Mouse (Mus musculus) liver, postnatal 0 days (tissue): ENCODE measurements around the gene Mipol1. TPM values are rescaled to one million over a fixed set of nuclear protein-coding genes. Genes with fewer than 3 reads are reported as not detected.

Experiments used
- ATAC-seq: fragments of 200-750 bp; cut with Nextera tagmentation; 2 replicates; pipeline ENCODE4 v1.8.0; 2017; ENCODE audit warnings: mild to moderate bottlenecking, moderate library complexity
- DNase-seq: peaks from one replicate; pipeline ENCODE4 v3.0.0-alpha.2; 2016
- H3K27ac ChIP-seq: fragments of 300-500 bp; sonication (generic); 2 replicates; pipeline ENCODE4 v1.5.1; 2014; ENCODE audit warnings: antibody characterized with exemption, moderate library complexity, mild to moderate bottlenecking, low read depth
- H3K27me3 ChIP-seq: fragments of 300-500 bp; sonication (generic); 2 replicates; pipeline ENCODE4 v1.6.1; 2014; ENCODE audit warnings: low read length, control low read depth, mixed read lengths; ENCODE audit not compliant: insufficient read depth
- H3K36me3 ChIP-seq: fragments of 300-500 bp; sonication (generic); replicated peaks from 2 replicates; pipeline ENCODE4 v1.6.1; 2014; ENCODE audit warnings: mild to moderate bottlenecking, control low read depth, low read length, moderate library complexity, mixed read lengths; ENCODE audit not compliant: insufficient read depth
- H3K4me1 ChIP-seq: fragments of 300-500 bp; sonication (generic); 2 replicates; pipeline ENCODE4 v1.6.1; 2014; ENCODE audit warnings: antibody characterized with exemption, mild to moderate bottlenecking, control low read depth; ENCODE audit not compliant: insufficient read depth
- H3K4me2 ChIP-seq: fragments of 300-500 bp; sonication (generic); 2 replicates; pipeline ENCODE4 v1.6.1; 2014; ENCODE audit warnings: low read depth, mild to moderate bottlenecking, low read length, moderate library complexity, mixed read lengths
- H3K4me3 ChIP-seq: fragments of 300-500 bp; sonication (generic); 2 replicates; pipeline ENCODE4 v1.5.1; 2014; ENCODE audit warnings: low read depth, low read length
- H3K9ac ChIP-seq: fragments of 300-500 bp; sonication (generic); replicated peaks from 2 replicates; pipeline ENCODE4 v1.6.1; 2014; ENCODE audit warnings: mild to moderate bottlenecking, moderate library complexity
- H3K9me3 ChIP-seq: fragments of 300-500 bp; sonication (generic); 2 replicates; pipeline ENCODE4 v1.6.1; 2016; ENCODE audit warnings: mild to moderate bottlenecking, control low read depth, low read length, mixed read lengths
- CTCF ChIP-seq: sonication (generic); IDR thresholded peaks from 2 replicates; pipeline ENCODE4 v1.5.1; 2016; ENCODE audit warnings: antibody characterized with exemption, low read depth
- EP300 ChIP-seq: IDR thresholded peaks from 2 replicates; pipeline ENCODE4 v1.6.1; 2016; ENCODE audit warnings: antibody characterized with exemption, low read depth, mild to moderate bottlenecking
- WGBS: fragments of 180-500 bp; shearing (Covaris S2); extraction: QIAGEN DNeasy Blood & Tissue Kit; methylation state at CpG from one replicate; pipeline ENCODE4 v1.1.7; 2014; ENCODE audit not compliant: insufficient replicate concordance; 5-methylcytosine and 5-hydroxymethylcytosine counted together
- polyA plus RNA-seq: library from polyadenylated mRNA; unstranded; fragments of >200 nt; fragmentation: Nextera tagmentation; extraction: Ambion mirVana; gene quantifications from 2 replicates; pipeline ENCODE4 v1.2.1, GENCODE M21; 2015

Gene Mipol1
- polyA plus RNA-seq, 1 experiment from 2014 or later: 2.1 TPM

DNA sequence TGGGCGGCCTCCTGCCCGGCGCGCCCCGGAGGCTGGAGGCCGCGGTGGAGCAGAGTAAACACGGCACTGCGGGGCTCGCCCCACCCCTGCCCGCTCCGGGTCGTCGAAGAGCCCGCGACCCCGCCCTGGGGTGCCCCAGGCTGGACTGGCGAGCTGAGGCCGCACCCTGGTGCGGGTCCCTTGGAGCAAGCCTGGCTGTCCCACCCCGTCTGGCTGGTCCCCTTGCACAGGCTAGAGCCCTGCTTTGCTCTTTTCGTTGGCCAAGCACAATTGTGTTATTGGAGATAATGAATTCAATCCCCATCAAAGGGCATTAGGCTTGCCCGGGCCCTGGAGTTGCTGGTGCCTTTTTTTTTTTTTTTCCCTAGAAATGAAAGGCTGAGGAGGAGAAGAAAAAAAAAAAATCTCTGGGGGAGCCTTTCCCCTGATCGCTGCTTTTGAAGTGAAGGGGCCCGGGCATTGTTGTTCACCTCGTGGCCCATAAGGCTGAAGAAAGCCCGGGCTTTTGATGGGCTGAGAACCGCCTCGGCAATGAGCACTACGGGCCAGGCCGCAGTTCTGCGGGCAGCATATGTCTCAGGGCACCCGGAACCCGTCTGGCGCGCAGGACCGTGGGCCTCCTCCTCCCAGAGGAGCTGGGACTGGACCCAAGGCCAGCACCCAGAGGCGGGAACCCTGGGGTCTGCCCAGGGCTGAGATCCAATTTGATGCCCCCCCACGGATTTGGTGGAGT, 304.8 kb downstream of the Mipol1 start:
- DNase-seq: no peak
- ATAC-seq: peak; percentile 31; the same call in 1 of the 2 replicates
- peaks cover 60% of the 10 kb centered on the region for H3K27me3 ChIP-seq
- no peak overlapping the region for H3K27ac ChIP-seq
- 4% methylated on average over 33 of the region's 39 CpGs for WGBS
- 0 out of 2 replicates have a peak, but pooled peaks cover 2% of the 10 kb centered on the region for H3K4me1 ChIP-seq
- H3K9ac ChIP-seq: no peak overlapping the region
- H3K4me2 ChIP-seq: peak overlapping the region; percentile 63
- no peaks in the 10 kb centered on the region for H3K9me3 ChIP-seq
- TF ChIP-seq CTCF (no peak), EP300 (no peak)
- H3K4me3 ChIP-seq: 0 out of 2 replicates have a peak overlapping the region, but pooled peaks have one; percentile 22
- H3K36me3 ChIP-seq: no peaks in the 10 kb centered on the region

DNA sequence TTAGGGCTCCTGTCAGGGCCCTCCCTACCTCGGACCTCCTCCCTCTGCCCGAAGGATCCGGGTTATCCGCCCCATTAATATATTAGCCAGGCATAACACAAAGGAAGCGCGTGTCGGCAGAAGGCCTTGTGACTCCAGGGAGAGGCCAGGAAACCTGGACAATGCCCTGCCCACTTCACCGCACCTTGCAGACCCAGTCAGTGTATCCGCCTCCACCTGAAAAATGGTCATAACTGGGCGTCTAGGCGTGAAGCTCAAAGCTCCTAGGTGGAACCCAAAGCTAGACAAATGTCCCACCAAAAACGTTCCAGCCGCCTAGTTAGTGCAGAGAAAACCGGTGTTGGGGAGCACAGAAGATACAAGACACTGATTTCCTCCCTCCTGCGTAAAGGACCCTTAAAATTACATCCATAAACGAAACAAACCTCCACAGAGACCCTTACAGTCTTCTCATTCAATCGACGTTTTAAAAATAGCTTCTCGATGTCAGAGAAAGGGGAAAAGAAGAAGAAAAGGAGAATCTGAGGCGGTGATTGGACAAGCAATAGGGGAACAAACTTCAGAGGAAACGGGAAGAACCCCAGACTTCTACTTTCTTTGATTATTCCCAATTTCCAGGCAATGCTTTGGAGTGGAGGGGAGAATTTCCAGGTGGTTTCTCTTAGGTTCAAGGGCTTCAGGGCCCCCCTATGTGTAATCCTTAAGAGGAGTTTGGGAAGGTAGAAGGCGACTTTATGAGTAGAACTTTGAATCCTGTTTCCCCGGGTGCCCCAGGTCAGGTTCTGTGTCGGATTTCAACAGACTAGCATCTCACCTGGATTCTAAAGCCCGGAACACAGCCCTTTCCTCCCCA, 306.1 kb downstream of the Mipol1 start:
- peak overlapping the region; percentile 26; the same call in 1 of the 2 replicates for H3K4me2 ChIP-seq
- H3K36me3 ChIP-seq: no peaks in the 10 kb centered on the region
- H3K27me3 ChIP-seq: peaks cover 68% of the 10 kb centered on the region
- ATAC-seq (no peak), DNase-seq (no peak)
- H3K4me3 ChIP-seq: no peak overlapping the region
- no peak overlapping the region for H3K27ac ChIP-seq
- H3K9ac ChIP-seq: no peak overlapping the region
- TF ChIP-seq EP300 (no peak), CTCF (no peak)
- peaks cover 5% of the 10 kb centered on the region for H3K4me1 ChIP-seq
- 7% methylated on average over 25 of the region's 25 CpGs for WGBS
- no peaks in the 10 kb centered on the region for H3K9me3 ChIP-seq

DNA sequence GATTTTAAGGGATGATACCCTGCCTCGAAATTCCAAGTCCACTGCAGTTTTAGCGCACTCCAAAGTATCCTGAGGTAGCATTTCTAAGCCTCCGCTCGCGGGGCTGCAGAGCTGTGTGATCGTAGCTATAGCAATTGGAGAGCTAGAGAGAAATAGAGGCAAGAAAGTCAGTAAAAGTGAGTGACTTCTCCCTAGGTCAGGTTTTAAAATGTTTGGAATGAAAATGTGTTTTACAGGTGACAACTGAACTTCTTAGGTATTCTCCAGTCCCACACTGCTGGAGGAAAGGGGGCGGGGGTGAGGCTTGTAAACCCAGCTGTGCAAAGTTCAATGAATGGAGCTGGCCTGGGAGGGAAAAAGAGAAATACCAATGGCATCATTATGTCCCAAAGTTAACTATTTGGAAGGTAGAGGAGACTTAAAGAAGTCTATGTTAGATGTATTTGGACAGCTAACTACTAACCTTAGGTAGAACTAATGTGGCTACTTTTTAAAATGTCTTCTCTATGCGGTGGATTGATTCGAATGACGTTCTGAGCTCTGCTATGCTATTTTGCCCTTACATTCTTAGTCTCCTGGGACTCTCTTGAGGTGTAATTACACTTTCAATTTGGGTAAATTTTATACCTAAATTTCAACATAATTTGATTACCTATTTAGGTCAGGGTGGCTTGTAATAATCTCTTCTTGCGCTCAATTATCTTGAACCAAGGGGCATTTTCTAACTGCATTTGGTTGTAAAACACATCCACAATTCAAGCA, 306.9 kb downstream of the Mipol1 start:
- peaks cover 5% of the 10 kb centered on the region for H3K4me1 ChIP-seq
- no peak for TF ChIP-seq CTCF
- no peak for TF ChIP-seq EP300
- no peak overlapping the region for H3K9ac ChIP-seq
- no peak overlapping the region for H3K27ac ChIP-seq
- peak overlapping the region; percentile 26; the same call in 1 of the 2 replicates for H3K4me2 ChIP-seq
- WGBS: 7% methylated on average over 11 of the region's 11 CpGs
- peaks cover 76% of the 10 kb centered on the region for H3K27me3 ChIP-seq
- DNase-seq: no peak
- H3K36me3 ChIP-seq: no peaks in the 10 kb centered on the region
- H3K4me3 ChIP-seq: no peak overlapping the region
- no peaks in the 10 kb centered on the region for H3K9me3 ChIP-seq
- ATAC-seq: no peak

DNA sequence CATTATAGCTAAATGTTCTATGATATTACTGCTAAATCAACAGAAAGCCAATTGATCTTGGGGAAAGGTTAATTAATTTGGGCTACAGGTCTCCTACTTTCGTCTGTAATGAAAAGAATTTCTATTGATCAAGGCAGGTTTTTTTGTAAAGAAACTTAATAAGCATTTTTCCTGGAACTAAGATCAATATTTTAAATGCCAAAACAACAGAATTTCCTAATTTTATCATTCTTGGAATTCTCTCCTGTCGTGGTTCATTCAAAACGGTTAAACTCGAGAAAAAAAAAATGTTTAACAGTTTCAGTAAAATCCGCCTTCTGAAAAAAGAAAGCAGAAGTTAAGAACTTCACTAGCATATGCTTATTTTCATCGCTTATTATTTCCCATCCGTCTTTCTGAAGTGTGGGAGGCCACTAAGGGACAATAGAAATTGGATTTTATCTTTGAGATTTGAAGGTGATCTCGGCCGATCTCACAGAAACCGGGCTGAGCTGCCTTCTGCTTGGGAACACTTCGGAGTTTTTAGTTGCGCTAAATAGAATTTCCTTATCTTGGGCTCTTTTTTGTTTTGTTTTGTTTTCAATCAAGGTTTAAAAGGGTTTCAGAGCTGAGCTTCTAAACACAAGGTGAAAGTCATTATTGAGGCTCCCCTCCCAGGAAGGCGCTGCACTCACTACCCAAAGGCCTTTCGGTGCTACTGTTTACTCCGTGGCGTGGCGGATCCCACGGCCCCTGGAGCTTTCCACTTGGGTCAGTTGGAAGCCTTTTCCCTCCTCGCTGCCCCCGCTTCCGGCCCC, 307.8 kb downstream of the Mipol1 start:
- no peaks in the 10 kb centered on the region for H3K36me3 ChIP-seq
- no peak for ATAC-seq
- peak overlapping the region; percentile 91 for H3K27ac ChIP-seq
- no peak for DNase-seq
- H3K9ac ChIP-seq: peak overlapping the region; percentile 59
- no peaks in the 10 kb centered on the region for H3K9me3 ChIP-seq
- TF ChIP-seq CTCF (no peak), EP300 (no peak)
- peaks cover 5% of the 10 kb centered on the region for H3K4me1 ChIP-seq
- peak overlapping the region; percentile 46 for H3K4me3 ChIP-seq
- 2% methylated on average over 21 of the region's 21 CpGs for WGBS
- peak overlapping the region; percentile 70 for H3K4me2 ChIP-seq
- peaks cover 79% of the 10 kb centered on the region for H3K27me3 ChIP-seq
